13 mouse cellular contexts compared by ENCODE assay signal in the genomic region with DNA sequence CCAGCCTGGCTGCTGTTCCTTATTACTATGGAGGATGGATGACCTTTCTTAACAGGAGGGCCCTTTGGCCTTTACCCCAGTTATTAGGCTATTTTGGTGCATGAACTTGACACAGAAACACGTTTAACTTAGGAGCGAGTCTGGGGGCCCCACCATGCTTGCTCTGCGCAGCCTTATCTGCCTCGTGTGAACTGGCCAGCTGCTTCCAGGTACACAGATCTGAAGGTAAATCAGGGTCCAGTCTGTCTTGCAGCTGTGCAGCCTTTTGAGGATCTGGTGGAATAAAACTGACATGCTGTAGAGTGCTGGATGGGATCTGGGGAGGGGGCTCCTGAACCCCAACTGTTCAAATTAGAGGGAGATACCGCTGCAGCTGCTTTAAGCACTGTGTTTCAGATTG. TPM values are rescaled to one million over a fixed set of nuclear protein-coding genes. Genes with fewer than 3 reads are reported as not detected.
"Had no signal": no experiment of that assay in that cellular context is flagged by ENCODE, and none has a peak within 500 bp of the region (broad histone marks: within the 10 kb centered on the region; RNA-seq: fewer than 3 reads in every experiment).

No protein-coding gene starts in this region.

- H3K27ac ChIP-seq: kidney, postnatal 0 days; limb, embryonic 13.5 days; liver, embryonic 14.5 days had no signal

- DNase-seq: kidney, adult 9 months; kidney, postnatal 36 days; lung, adult 2 months; lung, postnatal 4 days; right cerebral cortex, postnatal 25 days; thymus, postnatal 36 days had no signal

- H3K36me3 ChIP-seq: limb, embryonic 13.5 days had no signal

- H3K9me3 ChIP-seq: limb, embryonic 13.5 days had no signal

- H3K4me3 ChIP-seq: limb, embryonic 13.5 days had no signal

- H3K27me3 ChIP-seq: limb, embryonic 13.5 days had no signal

- H3K4me2 ChIP-seq: limb, embryonic 13.5 days; midbrain, embryonic 11.5 days had no signal

- H3K9ac ChIP-seq: limb, embryonic 13.5 days; liver, embryonic 14.5 days had no signal

- ATAC-seq: inflammation-experienced regulatory T-cells, adult 6 months had no signal

RNA-seq across cellular contexts. Expression of a gene that starts 0.9 kb away (rescaled TPM):
- polyA plus RNA-seq: inflammation-experienced regulatory T-cells, adult 6 months; kidney, postnatal 0 days; midbrain, embryonic 11.5 days; neural tube, embryonic 14.5 days had no signal

RNA-seq across cellular contexts. Expression of a gene that starts 31.8 kb away (rescaled TPM):
- polyA plus RNA-seq: inflammation-experienced regulatory T-cells, adult 6 months; limb, embryonic 13.5 days; lung, adult 2 months; midbrain, embryonic 11.5 days; midbrain, postnatal 0 days; neural tube, embryonic 14.5 days had no signal
